ENCODE assay signal across 8 mouse cellular contexts in the genomic region with DNA sequence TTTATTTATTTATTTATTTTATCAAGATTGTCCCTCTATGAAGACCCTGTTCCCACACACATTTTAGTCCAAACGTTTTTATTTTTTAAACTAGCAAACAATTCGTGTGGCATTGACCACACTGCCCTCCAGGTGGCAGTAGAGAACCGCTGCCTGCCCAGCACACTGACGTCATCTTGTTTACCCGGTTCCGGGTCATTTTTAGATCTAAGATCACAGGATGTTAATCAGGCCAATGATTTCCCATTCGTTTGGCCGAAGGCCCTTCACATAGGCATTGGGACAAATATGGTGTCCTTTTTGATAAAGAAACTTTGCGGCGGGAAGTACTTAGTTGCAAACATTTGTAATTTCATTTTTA.
DNase-seq lines count a peak whose midpoint lies in the region; ATAC-seq lines count a peak whose summit lies in the region.

No protein-coding gene starts in this region.

- no peaks in the 10 kb centered on the region for H3K4me1 ChIP-seq in hindbrain, embryonic 12.5 days

- DNase-seq in R1 (ENCODE audit: low read depth, low spot score) = peak; percentile 63
- DNase-seq in cerebellum, adult 9-11 months = peak; percentile 83
- DNase-seq in frontal cortex, adult 2 months (ENCODE audit: extremely low spot score in 1 of 2, low spot score in 1 of 2) = peak; percentile 20 to 84
- peak; percentile 61 to 70 for DNase-seq in layer of hippocampus, postnatal 36 days
- peak; percentile 82 for DNase-seq in lung, postnatal 36 days
- DNase-seq in retina, postnatal 1 day = peak; percentile 83
- DNase-seq in urinary bladder, postnatal 14 days (ENCODE audit: low spot score) = peak; percentile 69

- peak overlapping the region; percentile 38 for H3K4me2 ChIP-seq in hindbrain, embryonic 12.5 days (replicated peaks)

- H3K27me3 ChIP-seq in hindbrain, embryonic 12.5 days = no peaks in the 10 kb centered on the region

- H3K4me3 ChIP-seq in hindbrain, embryonic 12.5 days = no peak overlapping the region

- no peak overlapping the region for H3K27ac ChIP-seq in hindbrain, embryonic 12.5 days

- ATAC-seq in hindbrain, embryonic 12.5 days (ENCODE audit: low FRiP score) = peak; percentile 46; the same call in 1 of the 2 replicates

- 23% methylated on average over 10 of the region's 10 CpGs for WGBS in hindbrain, embryonic 12.5 days

- no peaks in the 10 kb centered on the region for H3K36me3 ChIP-seq in hindbrain, embryonic 12.5 days

- no peaks in the 10 kb centered on the region for H3K9me3 ChIP-seq in hindbrain, embryonic 12.5 days (replicated peaks)

- H3K9ac ChIP-seq in hindbrain, embryonic 12.5 days = no peak overlapping the region
